Mouse (Mus musculus) neural tube, embryonic 14.5 days (tissue): ENCODE results near the gene Enpp1. TPM values are rescaled to one million over a fixed set of nuclear protein-coding genes. Genes with fewer than 3 reads are reported as not detected.
"Not testable (repeated sequence)": the region's sequence is repeated elsewhere in the genome, so short reads cannot be mapped to it uniquely, and the experiment has no call there.

Source experiments
- ATAC-seq: fragments of 200-750 bp; cut with Nextera tagmentation; 2 replicates; pipeline ENCODE4 v1.8.0; 2017; ENCODE audit warnings: low read depth, mild to moderate bottlenecking, moderate TSS enrichment, moderate library complexity
- H3K27ac ChIP-seq: fragments of 300-500 bp; sonication (generic); 2 replicates; pipeline ENCODE4 v1.5.1; 2014; ENCODE audit warnings: low read depth, mild to moderate bottlenecking, control low read depth, low read length, moderate library complexity, mixed read lengths
- H3K27me3 ChIP-seq: fragments of 300-500 bp; sonication (generic); 2 replicates; pipeline ENCODE4 v1.6.1; 2014; ENCODE audit warnings: low read length; ENCODE audit not compliant: control insufficient read depth, insufficient read depth
- H3K36me3 ChIP-seq: fragments of 300-500 bp; sonication (generic); 2 replicates; pipeline ENCODE4 v1.6.1; 2014; ENCODE audit warnings: low read length, mixed read lengths; ENCODE audit not compliant: control insufficient read depth, insufficient read depth
- H3K4me1 ChIP-seq: fragments of 300-500 bp; sonication (generic); 2 replicates; pipeline ENCODE4 v1.6.1; 2014; ENCODE audit warnings: low read length; ENCODE audit not compliant: control insufficient read depth, insufficient read depth
- H3K4me2 ChIP-seq: fragments of 300-500 bp; sonication (generic); 2 replicates; pipeline ENCODE4 v1.6.1; 2014; ENCODE audit warnings: mild to moderate bottlenecking, low read depth, low read length, control low read depth
- H3K4me3 ChIP-seq: fragments of 300-500 bp; sonication (generic); 2 replicates; pipeline ENCODE4 v1.5.1; 2014; ENCODE audit warnings: low read depth, low read length, control low read depth, mixed read lengths
- H3K9ac ChIP-seq: fragments of 300-500 bp; sonication (generic); replicated peaks from 2 replicates; pipeline ENCODE4 v1.6.1; 2014; ENCODE audit warnings: low read depth, mild to moderate bottlenecking, control low read depth, low read length, mixed read lengths
- H3K9me3 ChIP-seq: fragments of 300-500 bp; sonication (generic); 2 replicates; pipeline ENCODE4 v1.6.1; 2016; ENCODE audit warnings: low read length; ENCODE audit not compliant: control insufficient read depth
- WGBS: fragments of 180-500 bp; shearing (Covaris S2); extraction: QIAGEN DNeasy Blood & Tissue Kit; methylation state at CpG from one replicate; pipeline ENCODE4 v1.1.7; 2014; 5-methylcytosine and 5-hydroxymethylcytosine counted together
- polyA plus RNA-seq: library from polyadenylated mRNA; unstranded; fragments of >200 nt; fragmentation: Nextera tagmentation; extraction: Ambion mirVana; gene quantifications from 2 replicates; pipeline ENCODE4 v1.2.1, GENCODE M21; 2014

Gene Enpp1
- polyA plus RNA-seq, 1 experiment from 2014 or later: 0.52 TPM

DNA sequence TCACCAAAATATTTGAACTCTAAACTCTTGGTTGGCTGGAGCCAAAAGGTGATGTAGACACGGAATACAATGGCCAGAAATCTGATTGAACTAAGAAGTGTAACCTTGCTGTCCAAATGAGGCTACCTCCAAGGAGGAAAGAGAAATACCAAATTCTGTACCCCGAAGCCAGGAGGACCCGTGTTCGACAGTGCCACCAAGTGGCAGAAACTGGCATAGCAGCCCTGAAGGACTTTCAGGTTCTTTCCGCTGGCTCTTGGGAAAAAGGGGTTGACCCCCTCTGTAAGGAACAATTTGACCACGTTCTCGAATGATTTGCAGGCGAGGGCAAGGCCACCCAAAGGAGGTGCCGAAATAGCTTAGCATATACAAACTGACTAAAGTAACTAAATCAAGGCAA is 90.4 kb downstream of the Enpp1 start:
- no peaks in the 10 kb centered on the region for H3K9me3 ChIP-seq
- H3K4me3 ChIP-seq: no peak overlapping the region
- H3K9ac ChIP-seq: no peak overlapping the region
- WGBS: 38% methylated on average over 9 of the region's 9 CpGs
- no peak overlapping the region for H3K4me2 ChIP-seq
- H3K27me3 ChIP-seq: no peaks in the 10 kb centered on the region
- H3K27ac ChIP-seq: no peak overlapping the region
- no peak for ATAC-seq
- no peaks in the 10 kb centered on the region for H3K36me3 ChIP-seq
- H3K4me1 ChIP-seq: no peaks in the 10 kb centered on the region

DNA sequence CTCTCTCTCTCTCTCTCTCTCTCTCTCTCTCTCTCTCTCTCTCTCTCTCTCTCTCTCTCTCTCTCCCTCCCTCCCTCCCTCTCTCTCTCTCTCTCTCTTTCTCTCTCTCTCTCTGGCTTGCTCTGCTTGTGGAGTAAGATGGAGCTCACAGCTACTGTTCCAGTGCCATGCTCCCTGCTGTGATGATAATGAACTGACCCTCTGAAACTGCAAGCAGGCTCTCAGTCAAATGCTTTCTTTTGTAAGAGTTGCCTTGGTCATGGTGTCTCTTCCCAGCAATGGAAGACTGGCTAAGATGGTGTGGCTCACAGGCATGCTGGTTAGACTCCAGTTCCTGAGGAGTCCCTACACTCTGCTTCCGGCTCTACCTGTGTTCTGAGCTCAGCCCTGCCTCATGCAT is 95.4 kb downstream of the Enpp1 start:
- not testable (repeated sequence) for H3K9ac ChIP-seq, H3K4me1 ChIP-seq, H3K36me3 ChIP-seq, H3K4me3 ChIP-seq, H3K4me2 ChIP-seq, ATAC-seq, H3K9me3 ChIP-seq, H3K27me3 ChIP-seq, H3K27ac ChIP-seq
- WGBS: 97% methylated on average over 1 of the region's 1 CpGs

GRCm38 (mm10) chr10:24615799-24616198 is 96.2 kb downstream of the Enpp1 start:
- Histone ChIP-seq H3K9ac (no peak overlapping the region), H3K4me2 (no peak overlapping the region), H3K4me1 (no peaks in the 10 kb centered on the region), H3K27me3 (no peaks in the 10 kb centered on the region), H3K27ac (no peak overlapping the region), H3K36me3 (no peaks in the 10 kb centered on the region), H3K4me3 (no peak overlapping the region), H3K9me3 (no peaks in the 10 kb centered on the region)
- WGBS: 87% methylated on average over 6 of the region's 6 CpGs
- no peak for ATAC-seq

- H3K4me3 ChIP-seq: no peak overlapping the region
- H3K27me3 ChIP-seq: no peaks in the 10 kb centered on the region
- no peak overlapping the region for H3K4me2 ChIP-seq
- H3K4me1 ChIP-seq: no peaks in the 10 kb centered on the region
- no peak for ATAC-seq
- WGBS: 90% methylated on average over 4 of the region's 4 CpGs
- H3K36me3 ChIP-seq: no peaks in the 10 kb centered on the region
- no peak overlapping the region for H3K9ac ChIP-seq
- no peak overlapping the region for H3K27ac ChIP-seq
- no peaks in the 10 kb centered on the region for H3K9me3 ChIP-seq
Observed at GRCm38 (mm10) chr10:24614726-24615125, 97.2 kb downstream of the Enpp1 start.

- H3K4me3 ChIP-seq: no peak overlapping the region
- H3K4me2 ChIP-seq: no peak overlapping the region
- H3K27me3 ChIP-seq: no peaks in the 10 kb centered on the region
- no peaks in the 10 kb centered on the region for H3K36me3 ChIP-seq
- 90% methylated on average over 9 of the region's 9 CpGs for WGBS
- no peaks in the 10 kb centered on the region for H3K9me3 ChIP-seq
- H3K27ac ChIP-seq: no peak overlapping the region
- no peak overlapping the region for H3K9ac ChIP-seq
- ATAC-seq: no peak
- H3K4me1 ChIP-seq: no peaks in the 10 kb centered on the region
Observed at GRCm38 (mm10) chr10:24609766-24610165, 102.2 kb downstream of the Enpp1 start.

- Histone ChIP-seq H3K9me3 (no peaks in the 10 kb centered on the region), H3K4me3 (no peak overlapping the region), H3K9ac (no peak overlapping the region), H3K4me2 (no peak overlapping the region), H3K4me1 (no peaks in the 10 kb centered on the region), H3K27me3 (no peaks in the 10 kb centered on the region), H3K27ac (no peak overlapping the region), H3K36me3 (no peaks in the 10 kb centered on the region)
- ATAC-seq: no peak
- 93% methylated on average over 3 of the region's 3 CpGs for WGBS
Observed at GRCm38 (mm10) chr10:24609146-24609545, 102.8 kb downstream of the Enpp1 start.

DNA sequence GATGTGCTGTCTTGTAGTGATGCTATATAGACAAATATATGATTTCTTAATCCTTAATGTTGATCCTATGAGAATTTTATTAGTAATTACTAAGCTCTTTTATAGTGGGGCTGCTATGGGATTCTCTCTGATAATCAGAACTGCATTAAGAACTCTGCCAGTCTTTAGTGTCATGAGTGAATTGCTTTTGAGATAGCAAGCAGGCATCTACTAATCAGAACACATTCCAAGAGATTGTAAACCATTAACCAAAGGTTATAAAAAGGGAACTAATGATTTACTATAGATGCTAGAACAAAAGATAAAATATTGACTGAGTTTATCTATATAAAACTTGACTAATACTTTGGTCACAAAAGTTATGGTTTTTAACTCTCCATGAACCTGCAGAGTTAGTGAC is 108.2 kb downstream of the Enpp1 start:
- no peaks in the 10 kb centered on the region for H3K4me1 ChIP-seq
- no peaks in the 10 kb centered on the region for H3K27me3 ChIP-seq
- ATAC-seq: no peak
- H3K4me2 ChIP-seq: no peak overlapping the region
- H3K27ac ChIP-seq: no peak overlapping the region
- no peak overlapping the region for H3K4me3 ChIP-seq
- H3K36me3 ChIP-seq: no peaks in the 10 kb centered on the region
- no peak overlapping the region for H3K9ac ChIP-seq
- no peaks in the 10 kb centered on the region for H3K9me3 ChIP-seq

- no peaks in the 10 kb centered on the region for H3K9me3 ChIP-seq
- H3K9ac ChIP-seq: no peak overlapping the region
- no peaks in the 10 kb centered on the region for H3K36me3 ChIP-seq
- no peak for ATAC-seq
- H3K4me2 ChIP-seq: no peak overlapping the region
- 94% methylated on average over 2 of the region's 2 CpGs for WGBS
- no peaks in the 10 kb centered on the region for H3K4me1 ChIP-seq
- H3K27me3 ChIP-seq: no peaks in the 10 kb centered on the region
- no peak overlapping the region for H3K4me3 ChIP-seq
- no peak overlapping the region for H3K27ac ChIP-seq
Observed at GRCm38 (mm10) chr10:24603035-24603434, 108.9 kb downstream of the Enpp1 start.

- no peaks in the 10 kb centered on the region for H3K9me3 ChIP-seq
- no peak overlapping the region for H3K4me2 ChIP-seq
- H3K27ac ChIP-seq: no peak overlapping the region
- no peak for ATAC-seq
- H3K4me1 ChIP-seq: peaks cover 5% of the 10 kb centered on the region; the same call in 1 of the 2 replicates
- 74% methylated on average over 5 of the region's 5 CpGs for WGBS
- no peak overlapping the region for H3K9ac ChIP-seq
- H3K27me3 ChIP-seq: no peaks in the 10 kb centered on the region
- H3K4me3 ChIP-seq: no peak overlapping the region
- H3K36me3 ChIP-seq: no peaks in the 10 kb centered on the region
Observed at GRCm38 (mm10) chr10:24599802-24600201, 112.2 kb downstream of the Enpp1 start.

GRCm38 (mm10) chr10:24598693-24599092 is 113.3 kb downstream of the Enpp1 start:
- Histone ChIP-seq H3K9ac (no peak overlapping the region), H3K27me3 (no peaks in the 10 kb centered on the region), H3K36me3 (no peaks in the 10 kb centered on the region), H3K27ac (no peak overlapping the region), H3K9me3 (no peaks in the 10 kb centered on the region), H3K4me2 (no peak overlapping the region), H3K4me1 (peaks cover 5% of the 10 kb centered on the region; the same call in 1 of the 2 replicates), H3K4me3 (no peak overlapping the region)
- ATAC-seq: no peak
- WGBS: 88% methylated on average over 6 of the region's 6 CpGs
